Mouse (Mus musculus) MN1 (cell line): Measurements from ENCODE around the gene Ubap1l.
"Not testable (repeated sequence)": the region's sequence is repeated elsewhere in the genome, so short reads cannot be mapped to it uniquely, and the experiment has no call there.

Experiments
- DNase-seq: peaks from one replicate; pipeline ENCODE4 v3.0.0-alpha.2; 2016; ENCODE audit warnings: low spot score

The Ubap1l gene

DNA sequence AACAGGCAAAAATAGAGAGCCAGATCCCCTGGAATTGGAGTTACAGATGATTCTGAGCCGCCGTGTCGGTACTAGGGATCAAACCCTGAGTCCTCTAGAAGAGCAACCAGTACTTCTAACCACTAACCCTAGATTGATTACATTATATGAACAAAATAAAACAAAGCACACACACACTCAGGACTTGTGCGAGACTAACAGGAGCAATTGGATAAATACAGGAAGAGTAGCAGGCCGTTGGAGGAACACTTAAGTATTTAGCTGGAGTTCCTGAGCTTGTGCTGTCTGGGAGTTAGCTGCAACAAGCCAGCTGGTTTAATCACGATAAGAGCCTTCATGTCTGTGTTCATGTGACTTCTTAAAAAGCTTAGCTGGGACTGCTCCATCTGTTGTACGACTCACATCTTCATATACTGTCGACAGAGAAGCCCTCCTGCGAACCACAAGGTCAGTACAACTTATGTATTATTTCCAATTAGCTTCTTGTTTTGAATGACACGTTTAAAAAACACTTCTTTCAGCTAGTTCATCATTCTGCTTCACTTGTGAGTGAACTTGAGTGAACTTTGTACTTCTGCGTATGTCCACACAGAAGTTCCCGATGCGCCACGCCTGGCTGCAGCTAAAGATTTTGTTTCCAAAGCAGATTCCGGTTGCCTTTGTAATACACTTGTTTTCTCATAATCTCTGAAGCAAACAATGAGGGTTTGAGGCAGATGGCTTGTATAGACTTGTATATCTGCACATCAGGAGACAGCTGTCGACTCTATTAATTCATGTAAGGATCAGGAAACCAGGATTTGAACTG, at the start of gene Ubap1l:
Gene Ubap1l, plus strand, starts transcription at position 401 of the 808 bp plus-strand sequence.
- DNase-seq = no peak

DNA sequence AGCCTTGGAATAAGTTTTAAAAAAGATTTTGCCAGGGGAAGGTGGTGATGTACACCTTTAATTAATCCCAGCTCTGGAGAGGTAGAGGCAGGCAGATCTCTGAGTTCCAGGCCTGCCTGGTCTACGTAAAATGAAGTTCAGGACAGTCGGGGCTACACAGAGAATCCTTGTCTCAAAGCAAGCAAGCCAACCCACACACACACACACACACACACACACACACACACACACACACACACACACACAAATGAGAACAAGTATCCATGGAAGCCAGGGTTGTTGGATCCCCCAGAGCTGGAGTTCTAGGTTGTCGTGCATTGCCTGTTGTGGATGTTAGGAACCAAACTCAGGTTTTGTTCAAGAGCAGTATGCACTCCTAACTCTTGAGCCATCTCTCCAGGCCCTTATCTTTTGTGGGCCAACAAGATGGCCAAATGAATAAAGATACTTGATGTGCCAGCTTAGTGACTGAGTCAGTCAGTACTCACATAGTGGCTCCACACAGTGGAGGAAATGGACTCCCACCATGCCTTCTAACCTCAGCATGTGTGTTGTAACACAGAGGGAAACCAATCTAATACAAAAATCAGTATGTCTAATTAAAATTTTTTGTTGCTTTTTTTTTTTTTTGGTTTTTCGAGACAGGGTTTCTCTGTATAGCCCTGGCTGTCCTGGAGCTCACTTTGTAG, 48.0 kb upstream of the Ubap1l start:
- DNase-seq = no peak

DNA sequence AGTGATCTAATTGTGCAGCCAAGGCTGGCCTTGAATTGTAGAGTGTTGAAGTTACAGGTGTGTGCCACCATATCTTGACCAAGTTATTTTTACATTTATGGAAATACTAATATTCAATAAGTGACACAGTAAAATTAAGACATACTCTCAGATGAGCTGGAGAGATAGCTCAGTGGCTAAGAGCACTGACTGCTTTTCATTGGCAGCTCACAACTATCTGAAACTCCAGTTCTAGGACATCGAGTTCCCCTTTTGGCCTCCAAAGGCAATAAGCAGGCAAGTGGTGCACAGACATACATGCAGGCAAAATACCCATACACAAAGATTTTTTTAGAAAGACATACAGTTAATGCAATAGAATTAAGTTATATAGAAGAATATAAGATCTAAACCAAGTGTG, 47.0 kb upstream of the Ubap1l start:
- no peak for DNase-seq

- no peak for DNase-seq
Observed at GRCm38 (mm10) chr9:65322255-65322900, 38.5 kb upstream of the Ubap1l start.

DNA sequence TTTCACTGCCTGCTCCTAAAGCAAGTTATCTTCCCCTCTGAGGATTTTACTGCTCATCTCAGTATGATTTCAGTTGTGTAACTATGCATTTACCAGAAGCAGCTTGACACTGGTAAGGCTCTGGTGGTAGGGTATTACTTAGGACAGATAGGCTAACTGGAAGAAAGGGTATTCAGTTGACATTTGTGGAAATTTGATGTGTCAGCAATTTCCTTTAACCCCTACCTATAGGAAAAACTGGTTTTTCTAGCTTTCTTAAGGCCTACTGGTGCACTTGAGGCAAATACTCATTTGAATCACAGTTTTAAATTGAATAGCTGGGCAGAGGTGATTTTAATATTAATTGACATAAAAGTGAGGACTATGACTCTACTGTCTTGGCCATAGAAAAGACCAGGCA, 34.9 kb upstream of the Ubap1l start:
- no peak for DNase-seq

DNA sequence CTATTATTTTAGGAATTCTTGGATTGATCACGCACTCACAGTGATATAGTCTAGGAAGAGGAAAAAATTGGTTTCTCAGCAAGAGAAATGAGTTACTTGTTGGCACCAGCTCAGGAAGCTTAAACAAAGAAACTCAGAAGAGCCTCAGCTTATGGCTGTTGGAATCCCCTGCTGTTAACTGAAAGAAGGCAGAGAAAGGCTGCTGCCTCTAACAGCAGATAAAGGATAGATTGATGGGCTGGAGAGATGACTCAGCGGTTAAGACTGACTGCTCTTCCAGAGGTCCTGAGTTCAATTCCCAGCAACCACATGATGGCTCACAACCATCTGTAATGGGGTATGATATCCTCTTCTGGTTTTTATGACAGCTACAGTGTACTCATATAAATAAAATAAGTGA, 33.5 kb upstream of the Ubap1l start:
- no peak for DNase-seq

- no peak for DNase-seq
Observed at GRCm38 (mm10) chr9:65333958-65334357, 26.9 kb upstream of the Ubap1l start.

DNA sequence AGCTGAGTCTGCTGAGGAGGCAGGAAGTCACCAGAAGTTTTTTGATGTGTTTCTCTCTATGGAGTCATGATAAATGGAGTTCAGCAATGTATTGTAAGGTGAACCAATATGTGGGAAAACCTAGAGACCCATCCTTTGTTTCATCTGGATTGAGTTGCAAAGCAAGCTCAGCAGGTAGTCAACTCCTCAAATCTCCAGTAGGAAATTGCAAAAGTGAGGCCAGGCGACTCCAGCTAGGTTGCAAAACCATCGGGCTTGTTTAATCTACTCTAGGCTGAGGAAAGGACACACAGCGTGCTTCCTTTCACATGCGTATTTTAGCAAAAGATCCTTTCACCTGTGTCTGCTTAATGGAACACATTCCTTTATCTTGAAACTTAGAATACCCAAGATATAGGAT, 21.7 kb upstream of the Ubap1l start:
- DNase-seq = no peak

DNA sequence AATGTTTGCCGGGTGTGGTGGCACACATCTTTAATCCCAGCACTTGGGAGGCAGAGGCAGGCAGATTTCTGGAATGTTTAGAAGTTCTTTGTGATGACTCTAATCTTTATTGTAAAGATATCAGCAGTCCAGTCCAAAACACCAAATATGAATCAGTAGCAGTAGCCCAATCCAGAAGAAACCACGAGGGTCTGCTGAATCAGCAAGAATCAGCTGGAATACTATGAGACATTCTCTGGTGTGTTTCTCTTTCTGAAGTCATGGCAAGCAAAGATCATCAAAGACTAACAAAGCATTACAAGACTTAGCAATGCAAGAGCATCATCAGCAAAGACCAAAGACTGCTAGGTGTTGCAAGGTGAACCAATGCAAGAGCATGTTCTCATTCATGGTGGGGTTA, 20.4 kb upstream of the Ubap1l start:
- no peak for DNase-seq

DNA sequence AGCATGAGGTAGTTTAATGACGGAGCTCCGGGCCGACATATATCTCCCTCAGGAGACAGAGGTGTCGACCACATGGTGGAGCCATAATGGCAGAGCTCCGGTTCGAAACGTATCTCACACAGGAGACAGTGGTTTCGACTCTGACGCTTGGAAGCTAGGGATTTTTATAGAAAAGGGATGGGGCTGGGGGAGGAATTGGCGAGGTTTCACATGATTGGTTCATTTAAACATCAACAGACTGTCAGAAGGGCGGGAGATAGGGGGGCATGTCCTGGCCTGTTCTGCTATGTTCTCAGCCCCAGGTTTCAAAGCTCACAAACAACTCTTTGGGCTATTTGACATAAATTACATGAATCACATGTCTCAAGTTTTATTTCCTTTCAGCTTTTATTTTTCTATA, 15.4 kb upstream of the Ubap1l start:
- DNase-seq = not testable (repeated sequence)

- DNase-seq = peak; percentile 95
Observed at GRCm38 (mm10) chr9:65345854-65346475, 14.9 kb upstream of the Ubap1l start, which contains the start of gene Pdcd7. Gene Pdcd7 (plus strand): TSS chr9:65346104.

GRCm38 (mm10) chr9:65346476-65347111, 14.2 kb upstream of the Ubap1l start:
- DNase-seq = peak; percentile 69

- no peak for DNase-seq
Observed at GRCm38 (mm10) chr9:65347112-65347850, 13.6 kb upstream of the Ubap1l start.

DNA sequence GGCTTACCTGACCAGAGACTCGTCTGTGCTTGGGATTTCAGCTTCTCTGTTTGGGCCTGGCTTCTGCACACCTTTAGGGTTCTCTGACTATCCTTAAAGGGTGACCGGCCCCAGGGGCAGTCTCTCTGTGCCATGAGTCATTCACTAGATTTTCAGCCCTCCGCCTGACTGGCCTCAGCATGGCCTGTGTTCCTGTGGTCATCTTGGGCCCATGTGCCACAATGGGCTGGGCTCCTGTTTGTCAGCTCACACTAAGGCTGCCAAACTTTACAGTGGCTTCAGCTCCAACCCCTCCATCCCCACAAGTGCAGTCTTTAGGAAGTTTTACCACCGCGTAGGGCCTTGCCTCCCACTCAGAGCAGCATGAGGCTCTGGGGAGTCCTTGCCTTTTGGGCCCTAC, 7.6 kb upstream of the Ubap1l start:
- no peak for DNase-seq

- no peak for DNase-seq
Observed at GRCm38 (mm10) chr9:65356561-65356960, 4.3 kb upstream of the Ubap1l start.

DNA sequence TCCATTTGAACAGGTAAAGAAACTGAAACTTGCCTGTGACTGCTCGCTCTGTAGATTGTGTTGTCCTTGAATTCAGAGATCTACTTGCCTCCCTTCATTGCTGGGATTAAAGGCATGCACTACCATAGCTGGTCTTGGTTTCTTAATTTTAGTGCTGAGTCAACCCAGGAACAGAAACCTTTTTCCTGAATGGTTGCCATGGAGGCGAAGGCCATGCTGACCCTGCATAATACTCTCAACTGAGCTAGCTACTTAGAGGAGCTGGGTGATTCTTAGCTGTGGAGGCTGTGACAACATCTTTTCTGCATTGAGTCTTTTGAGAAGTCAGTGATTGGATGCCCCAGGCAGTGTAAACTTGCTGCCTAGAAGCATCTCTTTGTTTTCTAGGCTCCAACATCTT, 3.9 kb upstream of the Ubap1l start:
- DNase-seq = no peak

DNA sequence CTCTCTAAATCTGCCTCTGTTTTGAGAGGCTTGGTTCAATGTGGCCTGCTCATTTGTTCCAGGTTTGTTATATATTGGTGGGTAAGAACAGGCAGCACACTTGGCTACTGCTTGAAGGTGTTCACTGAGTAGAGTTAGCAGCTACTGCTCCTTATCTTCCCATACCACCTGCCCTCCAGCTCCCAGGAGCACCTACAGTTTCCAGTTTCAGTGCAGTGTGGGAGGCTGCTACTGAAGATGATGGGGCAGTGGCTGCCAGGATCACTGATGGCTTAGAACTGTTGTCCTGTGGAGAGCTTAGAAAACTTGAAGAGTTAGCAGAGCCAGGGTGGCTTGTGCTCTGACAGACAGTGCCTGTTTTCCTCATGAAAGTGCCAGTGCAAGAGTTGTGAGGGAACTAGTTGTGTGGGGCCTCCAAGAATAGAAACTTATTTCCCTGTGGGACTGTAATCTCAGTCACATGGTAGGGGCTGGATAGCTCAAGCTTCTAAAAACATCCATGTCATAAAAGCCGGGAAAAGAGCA, 1.8 kb upstream of the Ubap1l start:
- DNase-seq = no peak

- DNase-seq = no peak
Observed at GRCm38 (mm10) chr9:65363684-65364083, 2.8 kb downstream of the Ubap1l start.

- no peak for DNase-seq
Observed at GRCm38 (mm10) chr9:65365721-65366120, 4.9 kb downstream of the Ubap1l start.

GRCm38 (mm10) chr9:65371756-65372155, 10.9 kb downstream of the Ubap1l start:
- no peak for DNase-seq

GRCm38 (mm10) chr9:65372449-65372848, 11.6 kb downstream of the Ubap1l start:
- no peak for DNase-seq
